Mouse (Mus musculus) ES-CJ7 (cell line): Measurements from ENCODE around the gene Tbx18.

ENCODE experiments used
- DNase-seq: peaks from one replicate; pipeline ENCODE4 v3.0.0; 2011; ENCODE audit warnings: low read depth, low spot score

Gene Tbx18

GRCm38 (mm10) chr9:87730961-87731535 is at the start of gene Tbx18:
TSS of gene Tbx18 (minus strand) at chr9:87731260.
- peak; percentile 97 for DNase-seq

DNA sequence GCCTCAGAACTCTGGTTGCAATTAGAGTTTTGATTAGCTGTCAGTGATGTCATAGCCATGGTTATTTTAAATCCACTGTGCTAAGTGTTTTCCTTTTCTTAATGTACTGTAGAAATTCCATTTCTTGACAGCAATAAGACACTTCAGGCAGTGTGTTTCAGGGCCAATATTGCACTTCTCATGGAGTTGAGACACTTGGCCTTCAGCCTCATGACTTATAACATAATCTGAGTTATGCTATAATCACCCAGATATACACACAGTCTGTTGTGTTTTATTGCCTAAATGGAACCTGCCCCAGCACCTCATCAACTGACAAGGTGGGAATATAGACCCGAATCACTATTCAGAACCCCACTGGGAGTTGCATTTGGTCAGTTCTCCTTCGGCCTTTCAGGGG is 42.9 kb upstream of the Tbx18 start:
- DNase-seq: no peak

DNA sequence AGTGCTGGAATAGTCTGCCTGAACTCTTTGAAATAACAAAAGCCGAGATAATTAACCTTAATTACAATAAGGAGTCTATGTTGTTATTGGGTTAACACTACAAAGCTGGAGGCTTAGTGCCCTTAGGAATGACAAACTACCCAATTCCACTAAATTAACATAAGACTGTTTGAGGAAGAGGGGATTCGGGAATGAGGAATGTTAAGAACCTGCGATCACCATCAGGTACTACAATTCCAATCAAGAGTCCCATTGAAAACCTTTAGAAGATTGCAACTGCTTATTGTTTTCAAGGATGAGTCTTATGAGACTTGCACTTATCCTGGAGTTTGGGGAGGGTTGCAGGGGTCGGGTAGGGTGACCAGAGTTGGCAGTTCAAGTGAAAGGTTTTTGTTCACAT is 24.6 kb upstream of the Tbx18 start:
- peak; percentile 67 for DNase-seq

DNA sequence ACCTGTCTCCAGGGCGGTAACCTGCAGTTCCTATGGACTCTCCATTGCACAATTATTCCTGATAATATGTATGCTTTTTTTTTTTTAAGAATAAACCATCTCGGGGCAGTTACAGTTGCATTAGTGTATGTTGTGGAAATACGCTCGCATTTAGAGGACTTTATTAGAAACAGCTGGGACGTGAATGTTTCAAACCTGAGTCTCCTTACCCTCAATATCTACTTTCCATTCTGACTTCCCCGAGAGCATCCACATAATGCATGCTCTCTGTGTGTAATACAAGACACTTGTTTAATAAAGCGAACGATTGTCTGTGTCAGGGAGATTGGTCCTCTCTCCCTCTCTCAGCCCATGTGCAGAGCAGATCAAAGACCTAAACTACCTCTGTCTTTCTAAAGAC is 10.5 kb upstream of the Tbx18 start:
- DNase-seq: no peak

GRCm38 (mm10) chr9:87740667-87741066 is 9.6 kb upstream of the Tbx18 start:
- peak; percentile 73 for DNase-seq

GRCm38 (mm10) chr9:87740241-87740645 is 9.2 kb upstream of the Tbx18 start:
- DNase-seq: peak; percentile 55

DNA sequence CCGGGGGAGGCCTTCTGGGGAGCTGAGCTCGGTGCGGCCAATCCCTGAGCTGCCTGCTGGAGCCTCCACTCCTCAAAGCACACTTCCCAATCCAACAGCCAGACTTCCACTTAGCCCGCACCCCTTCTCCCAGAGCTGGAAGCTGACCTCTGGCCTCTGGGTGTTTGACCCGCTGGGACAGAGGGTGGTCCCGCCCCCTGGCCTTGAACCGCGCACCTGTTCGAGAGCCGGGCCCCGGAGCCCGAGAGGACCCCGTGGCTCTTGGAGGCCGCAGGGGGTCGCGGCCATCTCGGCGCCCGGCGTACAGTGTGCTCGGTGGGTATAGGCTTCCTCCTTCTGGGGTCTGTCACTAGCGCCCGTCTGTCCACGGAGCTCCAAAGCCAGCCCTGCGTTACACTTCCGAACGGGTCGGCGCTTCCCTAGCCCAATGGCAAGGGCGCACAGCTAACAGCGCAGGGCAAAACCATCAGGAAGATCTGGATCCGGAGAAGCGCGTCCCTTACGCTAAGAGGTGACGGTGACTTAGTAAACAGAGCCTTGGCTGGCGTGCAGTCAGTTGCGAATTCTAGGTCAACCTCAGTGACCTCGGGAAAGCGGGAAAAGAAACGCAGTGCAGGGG is 8.6 kb upstream of the Tbx18 start:
- peak; percentile 72 for DNase-seq

DNA sequence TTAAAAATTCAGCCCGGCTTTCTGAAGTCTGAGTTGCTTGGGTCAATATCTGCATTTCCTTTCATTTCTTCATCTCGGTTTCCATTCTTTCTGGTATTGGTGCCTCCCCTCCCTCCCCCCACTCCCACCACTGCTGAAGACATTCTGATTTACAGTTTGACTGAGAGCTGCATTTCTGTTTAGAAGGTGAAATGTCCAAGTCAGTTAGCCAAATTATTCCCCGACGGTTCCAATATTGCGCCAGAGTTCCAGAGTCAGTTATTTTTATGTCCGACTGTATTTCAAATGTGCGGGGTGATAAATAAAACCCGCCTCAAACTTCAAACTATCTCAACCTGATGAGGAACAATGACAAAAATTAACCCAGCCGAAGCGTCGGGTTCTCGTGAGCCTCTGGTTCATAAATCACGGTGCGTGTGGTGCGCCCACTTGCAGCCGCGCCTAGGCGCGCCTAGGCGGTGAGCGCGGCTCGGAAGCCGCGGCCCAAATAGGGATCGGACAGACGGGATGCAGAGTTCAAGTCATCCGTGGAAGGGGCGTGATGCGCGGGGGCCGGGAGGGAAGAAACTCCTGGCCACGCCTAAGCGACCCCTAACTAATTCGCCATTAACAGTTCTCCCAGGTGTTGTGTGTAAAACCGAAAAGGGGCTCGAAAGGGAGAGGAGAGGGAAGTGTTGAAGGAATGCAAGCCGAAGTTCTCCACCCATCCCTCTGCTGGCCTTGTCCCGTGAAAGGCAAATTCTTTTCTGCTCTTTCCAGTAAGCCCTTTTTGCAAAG is 7.9 kb upstream of the Tbx18 start:
- peak; percentile 90 for DNase-seq

- peak; percentile 14 for DNase-seq
These were observed 7.1 kb upstream of the Tbx18 start for GRCm38 (mm10) chr9:87738123-87738522.

DNA sequence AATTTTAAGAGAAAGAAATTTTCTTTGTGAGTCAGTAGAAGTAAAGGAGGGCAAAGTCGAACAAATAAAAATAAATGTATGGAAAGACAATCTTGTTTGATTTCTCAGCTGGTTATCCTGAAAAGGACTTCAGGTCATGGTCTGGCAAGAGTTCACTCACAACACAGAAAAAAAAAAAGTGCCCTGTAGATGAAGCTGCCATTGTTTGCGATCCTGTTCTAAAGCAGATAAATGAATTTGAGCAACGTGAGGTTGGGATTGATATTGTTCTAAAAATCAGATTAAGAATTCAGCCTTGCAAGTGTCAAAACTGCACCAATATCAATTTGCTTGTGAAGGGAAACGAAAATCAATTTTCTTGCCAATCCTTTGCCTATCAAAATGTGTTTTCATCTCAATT is 6.2 kb upstream of the Tbx18 start:
- no peak for DNase-seq

- DNase-seq: peak; percentile 27
These were observed 4.0 kb upstream of the Tbx18 start for GRCm38 (mm10) chr9:87735046-87735445.

- peak; percentile 13 for DNase-seq
These were observed 3.6 kb upstream of the Tbx18 start for GRCm38 (mm10) chr9:87734631-87735030.

DNA sequence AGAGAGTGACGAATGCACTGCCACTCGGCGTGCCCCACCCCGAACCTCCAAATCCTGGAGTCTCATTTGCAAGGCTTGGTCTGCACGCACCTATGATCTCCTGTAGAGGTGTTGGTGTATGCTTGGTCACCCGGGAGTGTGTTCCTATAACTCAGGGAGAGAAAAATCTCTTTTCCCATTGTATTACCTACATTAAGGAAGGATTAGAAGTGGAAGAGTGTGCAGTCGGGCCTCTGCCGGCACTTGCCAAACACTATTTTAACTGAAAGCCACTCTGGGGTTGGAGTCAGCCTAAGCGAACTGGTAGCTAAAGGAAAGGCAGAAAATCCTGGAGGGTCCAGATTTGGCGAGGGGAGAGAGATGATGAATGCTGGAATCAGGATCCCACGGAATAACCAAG is 2.7 kb upstream of the Tbx18 start:
- peak; percentile 29 for DNase-seq

DNA sequence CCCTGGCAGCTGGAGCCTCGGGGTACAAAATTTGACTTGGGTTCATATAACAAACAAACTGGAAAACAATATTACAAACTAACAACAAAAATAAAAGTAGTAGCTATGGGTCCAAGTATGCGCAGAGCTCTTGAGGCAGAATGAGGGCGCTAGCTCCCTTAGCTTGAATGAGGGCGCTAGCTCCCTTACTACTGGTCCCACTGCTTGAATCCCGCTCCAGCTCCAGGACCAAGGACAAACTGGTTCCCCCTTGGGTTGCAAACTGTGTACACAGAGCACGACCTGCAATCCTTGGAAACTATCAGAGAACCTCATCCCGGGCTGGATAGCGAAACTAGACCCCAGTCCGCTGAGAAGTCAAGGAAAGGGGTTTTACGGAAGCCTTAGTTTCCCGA is 2.2 kb upstream of the Tbx18 start:
- DNase-seq: peak; percentile 72

- DNase-seq: peak; percentile 16
These were observed 1.6 kb upstream of the Tbx18 start for GRCm38 (mm10) chr9:87732416-87733235.

GRCm38 (mm10) chr9:87730271-87730960 is 644 bp downstream of the Tbx18 start:
- DNase-seq: peak; percentile 57

- peak; percentile 55 for DNase-seq
These were observed 1.5 kb downstream of the Tbx18 start for GRCm38 (mm10) chr9:87729316-87730270.

DNA sequence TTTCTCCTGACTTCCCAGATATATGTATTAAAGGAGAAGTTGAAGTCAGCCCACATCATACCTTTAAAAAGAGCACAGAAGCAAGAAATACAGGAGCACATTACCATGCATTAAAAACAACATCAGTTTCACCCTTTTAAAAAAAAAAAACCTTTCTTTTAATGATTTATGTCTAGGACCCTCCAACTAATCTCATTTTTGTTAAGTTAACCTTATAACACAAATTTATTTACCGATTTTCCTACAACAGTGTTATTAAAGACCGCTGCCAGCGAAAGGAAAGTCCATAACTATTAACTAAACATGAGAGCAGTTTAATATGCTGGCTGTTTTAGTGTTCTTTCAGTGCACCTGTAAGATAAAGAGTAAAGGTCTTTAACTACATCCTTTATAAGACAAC is 3.0 kb downstream of the Tbx18 start:
- DNase-seq: no peak

- no peak for DNase-seq
These were observed 3.7 kb downstream of the Tbx18 start for GRCm38 (mm10) chr9:87727155-87727953.
